Mouse (Mus musculus) MEL (cell line): ENCODE data around the gene Jmy. TPM values are rescaled to one million over a fixed set of nuclear protein-coding genes. Genes with fewer than 3 reads are reported as not detected.

Experiments used
- DNase-seq: peaks from one replicate; pipeline ENCODE4 v3.0.0; 2011; ENCODE audit warnings: low read depth, low spot score
- H3K27ac ChIP-seq: 2 replicates; pipeline ENCODE4 v1.5.1; 2012; ENCODE audit warnings: low read depth, mild to moderate bottlenecking, control low read depth, low read length, moderate library complexity; ENCODE audit not compliant: control insufficient read depth
- H3K27me3 ChIP-seq, 2 experiments: fragments of 150-350 bp in 1 of 2; sonication (generic) in 1 of 2; 2 replicates each; pipeline ENCODE4 v1.6.1; 2012; ENCODE audit warnings: low read length in 2 of 2, mild to moderate bottlenecking in 2 of 2, improper control_type of control experiment in 1 of 2, moderate library complexity in 1 of 2; ENCODE audit not compliant: insufficient read depth in 2 of 2, control insufficient read depth in 1 of 2
- H3K36me3 ChIP-seq, 2 experiments: 2 replicates each; pipeline ENCODE4 v1.6.1; 2012 to 2014; ENCODE audit warnings: low read length in 2 of 2, improper control_type of control experiment in 1 of 2, inconsistent platforms in 1 of 2, mild to moderate bottlenecking in 1 of 2; ENCODE audit not compliant: insufficient read depth in 2 of 2, control insufficient read depth in 1 of 2
- H3K4me1 ChIP-seq, 2 experiments: fragments of 150-350 bp in 1 of 2; sonication (generic) in 1 of 2; 2 replicates each; pipeline ENCODE4 v1.6.1; 2012; ENCODE audit warnings: low read length in 2 of 2, improper control_type of control experiment in 1 of 2, mild to moderate bottlenecking in 1 of 2; ENCODE audit not compliant: insufficient read depth in 2 of 2, control insufficient read depth in 1 of 2
- H3K4me3 ChIP-seq, 2 experiments: fragments of 150-350 bp in 1 of 2; sonication (generic) in 1 of 2; 2 replicates each; pipeline ENCODE4 v1.5.1; 2012; ENCODE audit warnings: low read depth in 2 of 2, low read length in 2 of 2, mild to moderate bottlenecking in 2 of 2, moderate library complexity in 2 of 2, control low read depth in 1 of 2, improper control_type of control experiment in 1 of 2; ENCODE audit not compliant: control insufficient read depth in 1 of 2, insufficient read depth in 1 of 2
- H3K79me2 ChIP-seq: 2 replicates; pipeline ENCODE4 v1.6.1; 2012; ENCODE audit warnings: mild to moderate bottlenecking, low read length, moderate library complexity; ENCODE audit not compliant: control insufficient read depth, poor library complexity, insufficient read depth
- H3K9ac ChIP-seq: 2 replicates; pipeline ENCODE4 v1.6.1; 2012; ENCODE audit warnings: low read depth, mild to moderate bottlenecking, control low read depth, low read length, moderate library complexity; ENCODE audit not compliant: control insufficient read depth, poor library complexity, severe bottlenecking
- H3K9me3 ChIP-seq: fragments of 150-350 bp; sonication (generic); replicated peaks from 2 replicates; pipeline ENCODE4 v1.6.1; 2012; ENCODE audit warnings: mild to moderate bottlenecking, low read length, improper control_type of control experiment, moderate library complexity; ENCODE audit not compliant: insufficient read depth
- CHD1 ChIP-seq: IDR thresholded peaks from 2 replicates; pipeline ENCODE4 v1.6.1; 2012; ENCODE audit warnings: low read depth, mild to moderate bottlenecking, inconsistent platforms, low read length, improper control_type of control experiment
- CTCF ChIP-seq, 3 experiments: IDR thresholded peaks in 2 of 3; conservative IDR thresholded peaks in 1 of 3; 2 replicates each; pipeline ENCODE4 v1.5.1; 2011 to 2012; ENCODE audit warnings: low read length in 3 of 3, low read depth in 2 of 3, mild to moderate bottlenecking in 2 of 3, improper control_type of control experiment in 1 of 3, inconsistent platforms in 1 of 3, mixed read lengths in 1 of 3, moderate library complexity in 1 of 3; ENCODE audit not compliant: control insufficient read depth in 1 of 3, insufficient read depth in 1 of 3, poor library complexity in 1 of 3, severe bottlenecking in 1 of 3
- E2F4 ChIP-seq: IDR thresholded peaks from 2 replicates; pipeline ENCODE4 v1.6.1; 2011; ENCODE audit warnings: low read depth, low read length, improper control_type of control experiment, borderline replicate concordance
- ETS1 ChIP-seq: IDR thresholded peaks from 2 replicates; pipeline ENCODE4 v1.6.1; 2012; ENCODE audit warnings: low read depth, mild to moderate bottlenecking, inconsistent platforms, low read length, improper control_type of control experiment, moderate library complexity
- GABPA ChIP-seq: IDR thresholded peaks from 2 replicates; pipeline ENCODE4 v1.6.1; 2012; ENCODE audit warnings: low read depth, mild to moderate bottlenecking, inconsistent platforms, low read length, improper control_type of control experiment, moderate library complexity
- HCFC1 ChIP-seq: IDR thresholded peaks from 2 replicates; pipeline ENCODE4 v1.6.1; 2012; ENCODE audit warnings: low read depth, mild to moderate bottlenecking, inconsistent platforms, low read length, improper control_type of control experiment, moderate library complexity
- MAFK ChIP-seq: IDR thresholded peaks from 2 replicates; pipeline ENCODE4 v1.6.1; 2011; ENCODE audit warnings: low read depth, mild to moderate bottlenecking, low read length, improper control_type of control experiment, borderline replicate concordance
- MAX ChIP-seq: IDR thresholded peaks from 2 replicates; pipeline ENCODE4 v1.6.1; 2011; ENCODE audit warnings: low read length, improper control_type of control experiment
- MAZ ChIP-seq: IDR thresholded peaks from 2 replicates; pipeline ENCODE4 v1.6.1; 2012; ENCODE audit warnings: low read depth, mild to moderate bottlenecking, inconsistent platforms, low read length, improper control_type of control experiment
- MEF2A ChIP-seq: IDR thresholded peaks from 2 replicates; pipeline ENCODE4 v1.6.1; 2014; ENCODE audit warnings: low read depth, mild to moderate bottlenecking, inconsistent platforms, low read length, improper control_type of control experiment; ENCODE audit not compliant: poor library complexity, insufficient replicate concordance, severe bottlenecking; ENCODE audit errors: extremely low read depth
- NELFE ChIP-seq: IDR thresholded peaks from 2 replicates; pipeline ENCODE4 v1.6.1; 2011; ENCODE audit warnings: low read depth, low read length, improper control_type of control experiment
- NRF1 ChIP-seq: IDR thresholded peaks from 2 replicates; pipeline ENCODE4 v1.6.1; 2014; ENCODE audit warnings: low read depth, mild to moderate bottlenecking, inconsistent platforms, low read length, improper control_type of control experiment, moderate library complexity; ENCODE audit not compliant: poor library complexity, insufficient read depth, severe bottlenecking
- POLR2A ChIP-seq, 2 experiments: IDR thresholded peaks; 2 replicates each; pipeline ENCODE4 v1.6.1; 2011 to 2012; ENCODE audit warnings: low read length in 2 of 2, mild to moderate bottlenecking in 2 of 2, control low read depth in 1 of 2, improper control_type of control experiment in 1 of 2, low read depth in 1 of 2, moderate library complexity in 1 of 2; ENCODE audit not compliant: control insufficient read depth in 1 of 2, insufficient read depth in 1 of 2, poor library complexity in 1 of 2
- POLR2AphosphoS2 ChIP-seq: IDR thresholded peaks from 2 replicates; pipeline ENCODE4 v1.6.1; 2011; ENCODE audit warnings: low read length, improper control_type of control experiment
- POLR2AphosphoS5 ChIP-seq: IDR thresholded peaks from 2 replicates; pipeline ENCODE4 v1.6.1; 2012; ENCODE audit warnings: low read depth, borderline replicate concordance, mild to moderate bottlenecking, inconsistent platforms, low read length, moderate library complexity, mixed read lengths
- RAD21 ChIP-seq: IDR thresholded peaks from 2 replicates; pipeline ENCODE4 v1.6.1; 2011; ENCODE audit warnings: mild to moderate bottlenecking, low read depth, low read length, improper control_type of control experiment
- RCOR1 ChIP-seq: IDR thresholded peaks from 2 replicates; pipeline ENCODE4 v1.6.1; 2012; ENCODE audit warnings: low read depth, mild to moderate bottlenecking, inconsistent platforms, low read length, improper control_type of control experiment
- SIN3A ChIP-seq: IDR thresholded peaks from 2 replicates; pipeline ENCODE4 v1.6.1; 2012; ENCODE audit warnings: low read length, improper control_type of control experiment, inconsistent platforms
- SMC3 ChIP-seq: IDR thresholded peaks from 2 replicates; pipeline ENCODE4 v1.6.1; 2011; ENCODE audit warnings: low read depth, low read length, improper control_type of control experiment
- TAL1 ChIP-seq: IDR thresholded peaks from 2 replicates; pipeline ENCODE4 v1.6.1; 2012; ENCODE audit warnings: mild to moderate bottlenecking, inconsistent platforms, low read length, moderate library complexity, mixed read lengths
- UBTF ChIP-seq: IDR thresholded peaks from 2 replicates; pipeline ENCODE4 v1.6.1; 2012; ENCODE audit warnings: low read depth, mild to moderate bottlenecking, inconsistent platforms, low read length, improper control_type of control experiment, moderate library complexity, borderline replicate concordance; ENCODE audit not compliant: insufficient read depth
- ZKSCAN1 ChIP-seq: IDR thresholded peaks from 2 replicates; pipeline ENCODE4 v1.6.1; 2012; ENCODE audit warnings: low read depth, mild to moderate bottlenecking, inconsistent platforms, low read length, improper control_type of control experiment, moderate library complexity
- ZMIZ1 ChIP-seq: IDR thresholded peaks from 2 replicates; pipeline ENCODE4 v1.6.1; 2012; ENCODE audit warnings: low read depth, mild to moderate bottlenecking, inconsistent platforms, low read length, improper control_type of control experiment, moderate library complexity
- ZNF384 ChIP-seq: IDR thresholded peaks from 2 replicates; pipeline ENCODE4 v1.6.1; 2012; ENCODE audit warnings: low read depth, mild to moderate bottlenecking, inconsistent platforms, low read length, improper control_type of control experiment
- polyA plus RNA-seq, 2 experiments: library from polyadenylated mRNA; stranded (reverse) in 1 of 2; unstranded in 1 of 2; fragments of >175 nt in 1 of 2; fragments of >200 nt in 1 of 2; gene quantifications; 2 replicates each; pipeline versions ENCODE4 v1.2.1 to v1.2.4; 2012; ENCODE audit warnings: low replicate concordance in 2 of 2, low read depth in 1 of 2; ENCODE audit not compliant: insufficient read length in 2 of 2, insufficient read depth in 1 of 2, missing spikeins in 1 of 2
- total RNA-seq: library from RNA; depleted of rRNA; stranded (reverse); fragments of 300-350 nt; gene quantifications from 2 replicates; pipeline ENCODE4 v1.2.3, GENCODE M21; 2012

The Jmy gene
- total and polyA plus RNA-seq, 3 experiments = 5.5 to 21.9 (median 9.3) TPM

- no peak for TF ChIP-seq SMC3
- no peak for TF ChIP-seq TAL1
- TF ChIP-seq RCOR1 = no peak
- no peak for TF ChIP-seq ZNF384
- TF ChIP-seq ZMIZ1 = no peak
- TF ChIP-seq UBTF = no peak
- no peak for TF ChIP-seq HCFC1
- TF ChIP-seq MAX = no peak
- TF ChIP-seq ZKSCAN1 = no peak
- TF ChIP-seq MEF2A = no peak
- TF ChIP-seq GABPA = no peak
- no peak for TF ChIP-seq POLR2AphosphoS2
- TF ChIP-seq, all 39 proteins: peak for 0
- H3K79me2 ChIP-seq = 0 out of 2 replicates have a peak, but pooled peaks cover 1% of the 10 kb centered on the region
- H3K4me1 ChIP-seq = no peaks in the 10 kb centered on the region
- no peak overlapping the region for H3K9ac ChIP-seq
- no peak overlapping the region for H3K27ac ChIP-seq
- no peak overlapping the region for H3K4me3 ChIP-seq
- H3K27me3 ChIP-seq = no peaks in the 10 kb centered on the region
- H3K9me3 ChIP-seq = no peaks in the 10 kb centered on the region
- no peak for DNase-seq
- peaks cover 0 to 21% of the 10 kb centered on the region in 2 experiments; a peak in 2 of 4 replicates for H3K36me3 ChIP-seq
Observed at GRCm38 (mm10) chr13:93468355-93468754, 31.3 kb downstream of the Jmy start.

- Histone ChIP-seq H3K36me3 (peaks cover 0 to 1% of the 10 kb centered on the region in 2 experiments; a peak in 2 of 4 replicates), H3K9ac (no peak overlapping the region), H3K4me3 (no peak overlapping the region), H3K27ac (no peak overlapping the region), H3K79me2 (no peaks in the 10 kb centered on the region), H3K27me3 (no peaks in the 10 kb centered on the region), H3K4me1 (no peaks in the 10 kb centered on the region), H3K9me3 (no peaks in the 10 kb centered on the region)
- DNase-seq = no peak
- TF ChIP-seq CTCF (IDR thresholded peaks at IDR 0.05 in 2 of 3, conservative IDR thresholded peaks at IDR 0.05 in 1 of 3; ENCODE audit: control insufficient read depth in 1 of 3, insufficient read depth in 1 of 3, low read depth in 2 of 3, low read length in 3 of 3, poor library complexity in 1 of 3, severe bottlenecking in 1 of 3) (no peak), MAFK (no peak), POLR2A (IDR thresholded peaks at IDR 0.05; ENCODE audit: control insufficient read depth in 1 of 2, insufficient read depth in 1 of 2, low read depth in 1 of 2, low read length in 2 of 2, poor library complexity in 1 of 2) (no peak), MEF2A (no peak), SIN3A (no peak), NELFE (no peak), CHD1 (no peak), TAL1 (no peak), MAX (no peak), POLR2AphosphoS2 (no peak), MAZ (no peak), NRF1 (no peak), UBTF (no peak), POLR2AphosphoS5 (no peak), RAD21 (no peak), ETS1 (no peak), E2F4 (no peak)
Observed at GRCm38 (mm10) chr13:93459566-93459965, 40.0 kb downstream of the Jmy start.
